Mouse (Mus musculus) CH12.LX (cell line): ENCODE measurements around the gene Nfe2l2. TPM values are rescaled to one million over a fixed set of nuclear protein-coding genes. Genes with fewer than 3 reads are reported as not detected.

ENCODE experiments used
- DNase-seq: peaks from one replicate; pipeline ENCODE4 v3.0.0-alpha.2; 2013; ENCODE audit errors: extremely low read depth
- H3K27ac ChIP-seq: 2 replicates; pipeline ENCODE4 v1.5.1; 2012; ENCODE audit warnings: low read depth, mild to moderate bottlenecking, control low read depth, moderate library complexity; ENCODE audit not compliant: insufficient read depth
- H3K27me3 ChIP-seq: replicated peaks from 2 replicates; pipeline ENCODE3; 2012; ENCODE audit warnings: inconsistent platforms
- H3K36me3 ChIP-seq, 2 experiments: replicated peaks in 1 of 2; 2 replicates each; pipeline versions ENCODE3 to v1.6.1; 2012; ENCODE audit warnings: inconsistent platforms in 1 of 2, low read length in 1 of 2, mild to moderate bottlenecking in 1 of 2, mixed read lengths in 1 of 2, moderate library complexity in 1 of 2; ENCODE audit not compliant: control insufficient read depth in 1 of 2, insufficient read depth in 1 of 2
- H3K4me1 ChIP-seq, 2 experiments: 2 replicates each; pipeline ENCODE4 v1.6.1; 2012; ENCODE audit warnings: inconsistent platforms in 1 of 2, moderate library complexity in 1 of 2; ENCODE audit not compliant: insufficient read depth in 2 of 2, control insufficient read depth in 1 of 2
- H3K4me2 ChIP-seq: 2 replicates; pipeline ENCODE4 v1.6.1; 2012; ENCODE audit warnings: low read depth, mild to moderate bottlenecking, control low read depth; ENCODE audit not compliant: poor library complexity, insufficient read depth, severe bottlenecking
- H3K4me3 ChIP-seq, 3 experiments: fragments of 150-350 bp in 1 of 3; sonication (generic) in 1 of 3; replicated peaks in 1 of 3; 2 replicates each; pipeline versions ENCODE3 to v1.5.1; 2011 to 2012; ENCODE audit warnings: low read depth in 2 of 3, low read length in 2 of 3, mild to moderate bottlenecking in 2 of 3, moderate library complexity in 2 of 3, control low read depth in 1 of 3, improper control_type of control experiment in 1 of 3, inconsistent platforms in 1 of 3, mixed read lengths in 1 of 3; ENCODE audit not compliant: poor library complexity in 1 of 3
- H3K79me2 ChIP-seq: replicated peaks from 2 replicates; pipeline ENCODE4 v1.6.1; 2012; ENCODE audit warnings: mild to moderate bottlenecking, moderate library complexity; ENCODE audit not compliant: control insufficient read depth, poor library complexity, insufficient read depth, severe bottlenecking; ENCODE audit errors: extremely low read depth
- H3K9ac ChIP-seq: 2 replicates; pipeline ENCODE4 v1.6.1; 2012; ENCODE audit warnings: low read depth, mild to moderate bottlenecking, control low read depth, moderate library complexity; ENCODE audit not compliant: insufficient read depth
- H3K9me3 ChIP-seq: replicated peaks from 2 replicates; pipeline ENCODE3; 2012; ENCODE audit warnings: low read length, inconsistent platforms, mixed read lengths
- BHLHE40 ChIP-seq: IDR thresholded peaks from 2 replicates; pipeline ENCODE4 v1.6.1; 2011; ENCODE audit warnings: mild to moderate bottlenecking, low read depth, low read length, improper control_type of control experiment
- CHD1 ChIP-seq: IDR thresholded peaks from 2 replicates; pipeline ENCODE4 v1.6.1; 2012; ENCODE audit warnings: low read depth, low read length, improper control_type of control experiment, inconsistent platforms
- CTCF ChIP-seq, 2 experiments: IDR thresholded peaks in 1 of 2; conservative IDR thresholded peaks in 1 of 2; 2 replicates each; pipeline ENCODE4 v1.5.1; 2011 to 2012; ENCODE audit warnings: low read depth in 2 of 2, low read length in 2 of 2, improper control_type of control experiment in 1 of 2, inconsistent platforms in 1 of 2, mild to moderate bottlenecking in 1 of 2, moderate library complexity in 1 of 2
- E2F4 ChIP-seq: IDR thresholded peaks from 2 replicates; pipeline ENCODE4 v1.6.1; 2011; ENCODE audit warnings: low read depth, low read length, improper control_type of control experiment; ENCODE audit not compliant: insufficient replicate concordance
- ELF1 ChIP-seq: IDR thresholded peaks from 2 replicates; pipeline ENCODE4 v1.6.1; 2014; ENCODE audit warnings: low read depth, mild to moderate bottlenecking, inconsistent platforms, low read length, improper control_type of control experiment
- ETS1 ChIP-seq: conservative IDR thresholded peaks from 2 replicates; pipeline ENCODE4 v1.6.1; 2012; ENCODE audit warnings: low read depth, mild to moderate bottlenecking, inconsistent platforms, low read length, improper control_type of control experiment, moderate library complexity
- GABPA ChIP-seq: IDR thresholded peaks from 2 replicates; pipeline ENCODE4 v1.6.1; 2012; ENCODE audit warnings: low read depth, low read length, improper control_type of control experiment, inconsistent platforms; ENCODE audit not compliant: insufficient replicate concordance
- HCFC1 ChIP-seq: IDR thresholded peaks from 2 replicates; pipeline ENCODE4 v1.6.1; 2012; ENCODE audit warnings: low read depth, mild to moderate bottlenecking, inconsistent platforms, low read length, improper control_type of control experiment
- IRF4 ChIP-seq: IDR thresholded peaks from 2 replicates; pipeline ENCODE4 v1.6.1; 2014; ENCODE audit warnings: low read depth, mild to moderate bottlenecking, inconsistent platforms, low read length, improper control_type of control experiment
- JUND ChIP-seq: conservative IDR thresholded peaks from 2 replicates; pipeline ENCODE4 v1.6.1; 2011; ENCODE audit warnings: low read depth, low read length, improper control_type of control experiment
- MAFK ChIP-seq: IDR thresholded peaks from 2 replicates; pipeline ENCODE4 v1.6.1; 2011; ENCODE audit warnings: low read length, improper control_type of control experiment; ENCODE audit not compliant: insufficient replicate concordance
- MXI1 ChIP-seq: IDR thresholded peaks from 2 replicates; pipeline ENCODE4 v1.6.1; 2011; ENCODE audit warnings: mild to moderate bottlenecking, low read depth, low read length, improper control_type of control experiment
- MYC ChIP-seq: IDR thresholded peaks from 2 replicates; pipeline ENCODE4 v1.6.1; 2011; ENCODE audit warnings: low read depth, mild to moderate bottlenecking, improper control_type of control experiment, low read length
- NELFE ChIP-seq: IDR thresholded peaks from 2 replicates; pipeline ENCODE4 v1.6.1; 2011; ENCODE audit warnings: low read depth, low read length, improper control_type of control experiment
- PAX5 ChIP-seq: IDR thresholded peaks from 2 replicates; pipeline ENCODE4 v1.6.1; 2012; ENCODE audit warnings: low read length, inconsistent platforms, mixed read lengths
- POLR2AphosphoS2 ChIP-seq: IDR thresholded peaks from 2 replicates; pipeline ENCODE4 v1.6.1; 2011; ENCODE audit warnings: low read depth, low read length, improper control_type of control experiment
- RAD21 ChIP-seq: IDR thresholded peaks from 2 replicates; pipeline ENCODE4 v1.6.1; 2011; ENCODE audit warnings: low read depth, mild to moderate bottlenecking, low read length, improper control_type of control experiment, moderate library complexity
- SMC3 ChIP-seq: IDR thresholded peaks from 2 replicates; pipeline ENCODE4 v1.6.1; 2011; ENCODE audit warnings: low read depth, low read length, improper control_type of control experiment
- TBP ChIP-seq: conservative IDR thresholded peaks from 2 replicates; pipeline ENCODE4 v1.6.1; 2011; ENCODE audit warnings: low read depth, low read length, improper control_type of control experiment
- UBTF ChIP-seq: IDR thresholded peaks from 2 replicates; pipeline ENCODE4 v1.6.1; 2012; ENCODE audit warnings: low read depth, mild to moderate bottlenecking, inconsistent platforms, low read length, improper control_type of control experiment, moderate library complexity
- USF1 ChIP-seq: IDR thresholded peaks from 2 replicates; pipeline ENCODE4 v1.6.1; 2014; ENCODE audit warnings: low read depth, mild to moderate bottlenecking, inconsistent platforms, low read length, improper control_type of control experiment
- USF2 ChIP-seq: conservative IDR thresholded peaks from 2 replicates; pipeline ENCODE4 v1.6.1; 2011; ENCODE audit warnings: low read depth, low read length, improper control_type of control experiment
- ZC3H11A ChIP-seq: IDR thresholded peaks from 2 replicates; pipeline ENCODE4 v1.6.1; 2012; ENCODE audit warnings: low read depth, mild to moderate bottlenecking, inconsistent platforms, low read length, improper control_type of control experiment
- ZKSCAN1 ChIP-seq: IDR thresholded peaks from 2 replicates; pipeline ENCODE4 v1.6.1; 2012; ENCODE audit warnings: low read depth, inconsistent platforms, low read length, improper control_type of control experiment, borderline replicate concordance
- ZMIZ1 ChIP-seq: IDR thresholded peaks from 2 replicates; pipeline ENCODE4 v1.6.1; 2012; ENCODE audit warnings: low read depth, mild to moderate bottlenecking, inconsistent platforms, low read length, improper control_type of control experiment
- ZNF384 ChIP-seq: IDR thresholded peaks from 2 replicates; pipeline ENCODE4 v1.6.1; 2012; ENCODE audit warnings: low read depth, low read length, improper control_type of control experiment, inconsistent platforms
- dilution Hi-C: fragments of 300-500 bp; cut with MboI; formaldehyde crosslinking; loops from 2 replicates; pipeline ENCODE4 v1.14.3; 2020; ENCODE audit warnings: low sequenced_read_pairs; ENCODE audit not compliant: extremely low pct_unique_long_range_greater_than_20kb, extremely low pct_ligation_motif_present
- in situ Hi-C: fragments of 300-500 bp; cut with MboI; formaldehyde crosslinking; loops from 3 replicates; pipeline ENCODE4 v1.14.3; 2019; ENCODE audit warnings: low sequenced_read_pairs, low pct_ligation_motif_present, low pct_unique_long_range_greater_than_20kb, mixed read lengths
- polyA plus RNA-seq: library from polyadenylated mRNA; unstranded; fragments of >175 nt; gene quantifications from 2 replicates; pipeline ENCODE4 v1.2.1, GENCODE M21; 2012; ENCODE audit warnings: low read depth; ENCODE audit not compliant: insufficient read length
- total RNA-seq, 2 experiments: library from RNA; depleted of rRNA; stranded (reverse); fragments of 300-350 nt in 1 of 2; fragments of >200 nt in 1 of 2; gene quantifications; 2 replicates each; pipeline ENCODE4 v1.2.3; 2012 to 2014

Gene Nfe2l2
- total and polyA plus RNA-seq, 3 experiments: 11.6 to 32.6 (median 21.7) TPM

GRCm38 (mm10) chr2:75669491-75670445 is 34.7 kb downstream of the Nfe2l2 start (continued):
- TF ChIP-seq TBP (no peak), MAFK (no peak), GABPA (no peak), IRF4 (no peak), CHD1 (no peak), PAX5 (no peak), MYC (no peak), USF1 (no peak), ZC3H11A (no peak), ZMIZ1 (peak; percentile 48), USF2 (no peak), BHLHE40 (no peak)

GRCm38 (mm10) chr2:75661106-75661505 is 43.3 kb downstream of the Nfe2l2 start:
- Histone ChIP-seq H3K9me3 (no peaks in the 10 kb centered on the region), H3K4me1 (peaks cover 5 to 23% of the 10 kb centered on the region in 2 experiments; a peak in 3 of 4 replicates), H3K9ac (peak overlapping the region; percentile 98), H3K27me3 (no peaks in the 10 kb centered on the region), H3K79me2 (peaks cover 49% of the 10 kb centered on the region), H3K36me3 (peaks cover 23 to 43% of the 10 kb centered on the region in 2 experiments), H3K4me2 (peak overlapping the region; percentile 62), H3K4me3 (peak overlapping the region; percentile 87 to 91 (median 90)), H3K27ac (no peak overlapping the region)
- in situ Hi-C loops: no loop called here
- DNase-seq: no peak
- TF ChIP-seq USF2: no peak
- TF ChIP-seq MXI1: peak; percentile 13; the same call in 1 of the 2 replicates
- TF ChIP-seq, all 38 proteins: peak for 1
- dilution Hi-C loops: no loop called here

DNA sequence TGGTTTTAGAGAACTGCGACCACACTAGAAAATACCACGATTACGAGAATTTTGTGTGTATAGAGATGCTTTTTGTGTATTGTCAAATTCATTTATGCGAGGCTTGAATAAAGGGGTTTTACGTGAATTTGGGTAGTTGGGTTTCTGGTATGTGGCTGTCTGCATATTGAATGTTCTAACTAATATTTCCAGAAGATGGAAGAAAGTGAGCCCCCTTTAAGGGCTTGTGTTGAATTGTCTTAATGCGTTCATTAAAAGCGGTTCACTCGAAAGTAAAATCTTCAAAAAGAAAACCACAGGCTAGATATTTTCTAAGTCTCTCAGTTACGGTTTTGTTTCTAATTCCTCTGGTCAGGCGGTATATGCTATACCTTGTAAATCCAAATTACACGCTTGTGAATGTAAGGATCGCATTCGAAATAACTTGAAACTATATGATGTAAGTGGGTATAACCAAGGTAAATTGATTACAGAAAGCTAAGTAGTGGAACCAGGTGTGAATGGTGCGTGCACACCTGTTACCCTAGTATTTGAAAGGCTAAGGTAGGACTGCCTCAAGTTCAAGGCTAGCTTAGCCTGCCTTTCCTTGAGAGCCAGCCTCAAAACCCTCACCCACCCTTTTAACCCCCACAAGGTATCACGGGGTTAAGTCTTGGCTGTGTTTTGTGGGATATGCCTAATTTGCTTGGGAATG is 44.0 kb downstream of the Nfe2l2 start:
- peak overlapping the region; percentile 98 for H3K9ac ChIP-seq
- in situ Hi-C loops (no loop called here), dilution Hi-C loops (no loop called here)
- no peak overlapping the region for H3K27ac ChIP-seq
- DNase-seq: no peak
- H3K79me2 ChIP-seq: peaks cover 49% of the 10 kb centered on the region
- no peaks in the 10 kb centered on the region for H3K27me3 ChIP-seq
- H3K9me3 ChIP-seq: no peaks in the 10 kb centered on the region
- H3K4me3 ChIP-seq: peak overlapping the region; percentile 87 to 91 (median 90)
- peaks cover 5 to 29% of the 10 kb centered on the region in 2 experiments; a peak in 3 of 4 replicates for H3K4me1 ChIP-seq
- peak overlapping the region; percentile 62 for H3K4me2 ChIP-seq
- peaks cover 22 to 43% of the 10 kb centered on the region in 2 experiments for H3K36me3 ChIP-seq
- no peak for TF ChIP-seq IRF4
- TF ChIP-seq GABPA: no peak
- TF ChIP-seq UBTF: no peak
- TF ChIP-seq RAD21: no peak
- no peak for TF ChIP-seq ELF1
- no peak for TF ChIP-seq BHLHE40
- no peak for TF ChIP-seq SMC3
- TF ChIP-seq POLR2AphosphoS2: no peak; the same call in 1 of the 2 replicates
- no peak for TF ChIP-seq TBP
- TF ChIP-seq ZKSCAN1: no peak
- TF ChIP-seq JUND: no peak
- no peak for TF ChIP-seq E2F4
- no peak for TF ChIP-seq ETS1
- TF ChIP-seq ZNF384: no peak
- TF ChIP-seq NELFE: 0 out of 2 replicates have a peak, but pooled peaks have one; percentile 13
- 0 out of 2 replicates have a peak, but pooled peaks have one; percentile 4 for TF ChIP-seq MYC
- no peak for TF ChIP-seq PAX5
- no peak for TF ChIP-seq CTCF (conservative IDR thresholded peaks at IDR 0.05 in 1 of 2, IDR thresholded peaks at IDR 0.05 in 1 of 2; ENCODE audit: low read depth in 2 of 2, low read length in 2 of 2)
- no peak for TF ChIP-seq ZMIZ1
- no peak for TF ChIP-seq HCFC1
